Mouse (Mus musculus) CH12.LX (cell line): Measurements from ENCODE around the gene Prss57. TPM values are rescaled to one million over a fixed set of nuclear protein-coding genes. Genes with fewer than 3 reads are reported as not detected.

Experiments
- DNase-seq: peaks from one replicate; pipeline ENCODE4 v3.0.0-alpha.2; 2013; ENCODE audit errors: extremely low read depth
- H3K27ac ChIP-seq: 2 replicates; pipeline ENCODE4 v1.5.1; 2012; ENCODE audit warnings: low read depth, mild to moderate bottlenecking, control low read depth, moderate library complexity; ENCODE audit not compliant: insufficient read depth
- H3K27me3 ChIP-seq: replicated peaks from 2 replicates; pipeline ENCODE3; 2012; ENCODE audit warnings: inconsistent platforms
- H3K36me3 ChIP-seq, 2 experiments: replicated peaks in 1 of 2; 2 replicates each; pipeline versions ENCODE3 to v1.6.1; 2012; ENCODE audit warnings: inconsistent platforms in 1 of 2, low read length in 1 of 2, mild to moderate bottlenecking in 1 of 2, mixed read lengths in 1 of 2, moderate library complexity in 1 of 2; ENCODE audit not compliant: control insufficient read depth in 1 of 2, insufficient read depth in 1 of 2
- H3K4me1 ChIP-seq, 2 experiments: 2 replicates each; pipeline ENCODE4 v1.6.1; 2012; ENCODE audit warnings: inconsistent platforms in 1 of 2, moderate library complexity in 1 of 2; ENCODE audit not compliant: insufficient read depth in 2 of 2, control insufficient read depth in 1 of 2
- H3K4me2 ChIP-seq: 2 replicates; pipeline ENCODE4 v1.6.1; 2012; ENCODE audit warnings: low read depth, mild to moderate bottlenecking, control low read depth; ENCODE audit not compliant: poor library complexity, insufficient read depth, severe bottlenecking
- H3K4me3 ChIP-seq, 3 experiments: fragments of 150-350 bp in 1 of 3; sonication (generic) in 1 of 3; replicated peaks in 1 of 3; 2 replicates each; pipeline versions ENCODE3 to v1.5.1; 2011 to 2012; ENCODE audit warnings: low read depth in 2 of 3, low read length in 2 of 3, mild to moderate bottlenecking in 2 of 3, moderate library complexity in 2 of 3, control low read depth in 1 of 3, improper control_type of control experiment in 1 of 3, inconsistent platforms in 1 of 3, mixed read lengths in 1 of 3; ENCODE audit not compliant: poor library complexity in 1 of 3
- H3K79me2 ChIP-seq: replicated peaks from 2 replicates; pipeline ENCODE4 v1.6.1; 2012; ENCODE audit warnings: mild to moderate bottlenecking, moderate library complexity; ENCODE audit not compliant: control insufficient read depth, poor library complexity, insufficient read depth, severe bottlenecking; ENCODE audit errors: extremely low read depth
- H3K9ac ChIP-seq: 2 replicates; pipeline ENCODE4 v1.6.1; 2012; ENCODE audit warnings: low read depth, mild to moderate bottlenecking, control low read depth, moderate library complexity; ENCODE audit not compliant: insufficient read depth
- H3K9me3 ChIP-seq: replicated peaks from 2 replicates; pipeline ENCODE3; 2012; ENCODE audit warnings: low read length, inconsistent platforms, mixed read lengths
- BHLHE40 ChIP-seq: IDR thresholded peaks from 2 replicates; pipeline ENCODE4 v1.6.1; 2011; ENCODE audit warnings: mild to moderate bottlenecking, low read depth, low read length, improper control_type of control experiment
- CHD1 ChIP-seq: IDR thresholded peaks from 2 replicates; pipeline ENCODE4 v1.6.1; 2012; ENCODE audit warnings: low read depth, low read length, improper control_type of control experiment, inconsistent platforms
- E2F4 ChIP-seq: IDR thresholded peaks from 2 replicates; pipeline ENCODE4 v1.6.1; 2011; ENCODE audit warnings: low read depth, low read length, improper control_type of control experiment; ENCODE audit not compliant: insufficient replicate concordance
- ELF1 ChIP-seq: IDR thresholded peaks from 2 replicates; pipeline ENCODE4 v1.6.1; 2014; ENCODE audit warnings: low read depth, mild to moderate bottlenecking, inconsistent platforms, low read length, improper control_type of control experiment
- EP300 ChIP-seq: IDR thresholded peaks from 2 replicates; pipeline ENCODE4 v1.6.1; 2011; ENCODE audit warnings: low read length, improper control_type of control experiment
- ETS1 ChIP-seq: conservative IDR thresholded peaks from 2 replicates; pipeline ENCODE4 v1.6.1; 2012; ENCODE audit warnings: low read depth, mild to moderate bottlenecking, inconsistent platforms, low read length, improper control_type of control experiment, moderate library complexity
- GABPA ChIP-seq: IDR thresholded peaks from 2 replicates; pipeline ENCODE4 v1.6.1; 2012; ENCODE audit warnings: low read depth, low read length, improper control_type of control experiment, inconsistent platforms; ENCODE audit not compliant: insufficient replicate concordance
- IRF4 ChIP-seq: IDR thresholded peaks from 2 replicates; pipeline ENCODE4 v1.6.1; 2014; ENCODE audit warnings: low read depth, mild to moderate bottlenecking, inconsistent platforms, low read length, improper control_type of control experiment
- JUN ChIP-seq: IDR thresholded peaks from 2 replicates; pipeline ENCODE4 v1.6.1; 2011; ENCODE audit warnings: low read depth, mild to moderate bottlenecking, low read length, improper control_type of control experiment, moderate library complexity; ENCODE audit not compliant: insufficient read depth
- JUND ChIP-seq: conservative IDR thresholded peaks from 2 replicates; pipeline ENCODE4 v1.6.1; 2011; ENCODE audit warnings: low read depth, low read length, improper control_type of control experiment
- KAT2A ChIP-seq: IDR thresholded peaks from 2 replicates; pipeline ENCODE4 v1.6.1; 2012; ENCODE audit warnings: low read length, improper control_type of control experiment, inconsistent platforms; ENCODE audit not compliant: insufficient replicate concordance
- MAFK ChIP-seq: IDR thresholded peaks from 2 replicates; pipeline ENCODE4 v1.6.1; 2011; ENCODE audit warnings: low read length, improper control_type of control experiment; ENCODE audit not compliant: insufficient replicate concordance
- MEF2A ChIP-seq: IDR thresholded peaks from 2 replicates; pipeline ENCODE4 v1.6.1; 2014; ENCODE audit warnings: low read depth, mild to moderate bottlenecking, inconsistent platforms, low read length, improper control_type of control experiment, borderline replicate concordance
- MYC ChIP-seq: IDR thresholded peaks from 2 replicates; pipeline ENCODE4 v1.6.1; 2011; ENCODE audit warnings: low read depth, mild to moderate bottlenecking, improper control_type of control experiment, low read length
- NELFE ChIP-seq: IDR thresholded peaks from 2 replicates; pipeline ENCODE4 v1.6.1; 2011; ENCODE audit warnings: low read depth, low read length, improper control_type of control experiment
- NRF1 ChIP-seq: IDR thresholded peaks from 2 replicates; pipeline ENCODE4 v1.6.1; 2014; ENCODE audit warnings: low read depth, mild to moderate bottlenecking, inconsistent platforms, low read length, improper control_type of control experiment, moderate library complexity
- POLR2A ChIP-seq: IDR thresholded peaks from 2 replicates; pipeline ENCODE4 v1.6.1; 2011; ENCODE audit warnings: low read depth, mild to moderate bottlenecking, improper control_type of control experiment, low read length
- RCOR1 ChIP-seq: conservative IDR thresholded peaks from 2 replicates; pipeline ENCODE4 v1.6.1; 2012; ENCODE audit warnings: low read depth, mild to moderate bottlenecking, inconsistent platforms, low read length, improper control_type of control experiment
- SIN3A ChIP-seq: IDR thresholded peaks from 2 replicates; pipeline ENCODE4 v1.6.1; 2012; ENCODE audit warnings: low read length, improper control_type of control experiment, inconsistent platforms
- SMC3 ChIP-seq: IDR thresholded peaks from 2 replicates; pipeline ENCODE4 v1.6.1; 2011; ENCODE audit warnings: low read depth, low read length, improper control_type of control experiment
- TBP ChIP-seq: conservative IDR thresholded peaks from 2 replicates; pipeline ENCODE4 v1.6.1; 2011; ENCODE audit warnings: low read depth, low read length, improper control_type of control experiment
- UBTF ChIP-seq: IDR thresholded peaks from 2 replicates; pipeline ENCODE4 v1.6.1; 2012; ENCODE audit warnings: low read depth, mild to moderate bottlenecking, inconsistent platforms, low read length, improper control_type of control experiment, moderate library complexity
- USF1 ChIP-seq: IDR thresholded peaks from 2 replicates; pipeline ENCODE4 v1.6.1; 2014; ENCODE audit warnings: low read depth, mild to moderate bottlenecking, inconsistent platforms, low read length, improper control_type of control experiment
- USF2 ChIP-seq: conservative IDR thresholded peaks from 2 replicates; pipeline ENCODE4 v1.6.1; 2011; ENCODE audit warnings: low read depth, low read length, improper control_type of control experiment
- ZC3H11A ChIP-seq: IDR thresholded peaks from 2 replicates; pipeline ENCODE4 v1.6.1; 2012; ENCODE audit warnings: low read depth, mild to moderate bottlenecking, inconsistent platforms, low read length, improper control_type of control experiment
- ZKSCAN1 ChIP-seq: IDR thresholded peaks from 2 replicates; pipeline ENCODE4 v1.6.1; 2012; ENCODE audit warnings: low read depth, inconsistent platforms, low read length, improper control_type of control experiment, borderline replicate concordance
- ZNF384 ChIP-seq: IDR thresholded peaks from 2 replicates; pipeline ENCODE4 v1.6.1; 2012; ENCODE audit warnings: low read depth, low read length, improper control_type of control experiment, inconsistent platforms
- dilution Hi-C: fragments of 300-500 bp; cut with MboI; formaldehyde crosslinking; loops from 2 replicates; pipeline ENCODE4 v1.14.3; 2020; ENCODE audit warnings: low sequenced_read_pairs; ENCODE audit not compliant: extremely low pct_unique_long_range_greater_than_20kb, extremely low pct_ligation_motif_present
- in situ Hi-C: fragments of 300-500 bp; cut with MboI; formaldehyde crosslinking; loops from 3 replicates; pipeline ENCODE4 v1.14.3; 2019; ENCODE audit warnings: low sequenced_read_pairs, low pct_ligation_motif_present, low pct_unique_long_range_greater_than_20kb, mixed read lengths
- polyA plus RNA-seq: library from polyadenylated mRNA; unstranded; fragments of >175 nt; gene quantifications from 2 replicates; pipeline ENCODE4 v1.2.1, GENCODE M21; 2012; ENCODE audit warnings: low read depth; ENCODE audit not compliant: insufficient read length
- total RNA-seq, 2 experiments: library from RNA; depleted of rRNA; stranded (reverse); fragments of 300-350 nt in 1 of 2; fragments of >200 nt in 1 of 2; gene quantifications; 2 replicates each; pipeline ENCODE4 v1.2.3; 2012 to 2014

Prss57 gene
- 0.08 and 0.21 TPM in 2 replicates for total RNA-seq (2012; rRNA removed)
- not detected in 2 replicates for total RNA-seq (2014; rRNA removed)
- polyA plus RNA-seq: not detected in 2 replicates

DNA sequence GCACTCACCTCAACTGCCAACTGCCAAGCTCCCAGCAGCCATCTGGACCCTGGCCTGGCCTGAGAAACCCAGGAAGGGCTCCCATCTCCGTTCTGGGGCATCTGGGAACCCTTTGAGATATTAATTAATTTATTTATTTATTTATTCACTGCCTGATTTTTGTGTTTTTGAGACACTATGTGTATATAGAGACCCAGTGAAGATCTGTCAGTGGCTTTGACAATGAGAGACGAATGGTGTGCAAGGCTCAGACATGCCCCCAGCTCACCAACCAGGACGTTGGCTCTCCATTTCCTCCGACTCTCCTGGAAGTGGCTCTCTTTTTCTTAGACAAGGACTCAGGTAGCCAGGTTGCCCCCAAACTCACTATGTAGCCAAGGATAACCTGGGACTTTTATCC is at the start of gene Prss57:
Prss57 (minus strand) TSS at position 101 of the 400 bp plus-strand sequence.
- Histone ChIP-seq H3K9me3 (peaks cover 2% of the 10 kb centered on the region), H3K4me1 (peaks cover 8 to 30% of the 10 kb centered on the region in 2 experiments; a peak in 3 of 4 replicates), H3K36me3 (no peaks in the 10 kb centered on the region), H3K4me2 (no peak within 1 kb of the TSS), H3K4me3 (no peak within 1 kb of the TSS), H3K27me3 (peaks cover 38% of the 10 kb centered on the region)
- TF ChIP-seq USF1: no peak
- no peak for TF ChIP-seq RCOR1
- no peak for TF ChIP-seq EP300
- TF ChIP-seq CHD1: no peak
- TF ChIP-seq IRF4: no peak
- TF ChIP-seq GABPA: no peak
- TF ChIP-seq NRF1: no peak
- TF ChIP-seq ZNF384: no peak
- no peak for TF ChIP-seq NELFE
- TF ChIP-seq E2F4: no peak
- TF ChIP-seq KAT2A: no peak
- TF ChIP-seq JUND: no peak
- TF ChIP-seq POLR2A: no peak
- TF ChIP-seq, all 38 proteins: peak for 0
- DNase-seq: no peak
- H3K9ac ChIP-seq: no peak within 1 kb of the TSS
- no peak within 1 kb of the TSS for H3K27ac ChIP-seq
- H3K79me2 ChIP-seq: no peaks in the 10 kb centered on the region
- dilution Hi-C loops: no loop called here
- in situ Hi-C loops: no loop called here

DNA sequence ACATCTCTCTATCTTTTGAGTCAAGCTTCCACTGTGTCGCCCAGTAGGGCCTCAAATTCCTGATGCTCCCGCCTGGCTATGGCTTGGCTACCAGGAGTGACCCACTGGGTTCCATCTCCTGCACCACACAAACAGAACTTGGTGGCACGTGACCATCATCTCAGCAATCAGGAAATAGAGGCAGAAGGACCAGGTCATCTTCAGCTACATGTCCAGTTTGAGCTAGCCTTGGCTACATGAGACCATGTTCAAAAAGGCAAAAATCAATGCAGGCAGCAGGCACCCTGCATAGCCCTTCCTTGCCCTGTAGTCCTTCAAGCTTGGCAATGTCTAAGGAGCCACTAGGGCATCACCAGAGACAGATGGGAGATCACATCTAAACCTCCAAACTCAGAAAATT is 49.3 kb upstream of the Prss57 start:
- H3K27ac ChIP-seq: no peak overlapping the region
- H3K4me1 ChIP-seq: no peaks in the 10 kb centered on the region
- no peak for DNase-seq
- TF ChIP-seq ZC3H11A (no peak), ELF1 (no peak), ETS1 (no peak), BHLHE40 (no peak), UBTF (no peak), TBP (no peak), MYC (no peak), SMC3 (no peak), NELFE (no peak), USF2 (no peak), KAT2A (no peak), MAFK (no peak), ZKSCAN1 (no peak), MEF2A (no peak), SIN3A (no peak), EP300 (no peak), JUN (no peak)
- TF ChIP-seq, all 38 proteins: peak for 0
- Histone ChIP-seq H3K79me2 (no peaks in the 10 kb centered on the region), H3K36me3 (no peaks in the 10 kb centered on the region), H3K4me3 (no peak overlapping the region), H3K27me3 (peaks cover 7% of the 10 kb centered on the region), H3K4me2 (no peak overlapping the region), H3K9me3 (peaks cover 5% of the 10 kb centered on the region), H3K9ac (no peak overlapping the region)
- dilution Hi-C loops (no loop called here), in situ Hi-C loops (no loop called here)
